Mouse (Mus musculus) brain, embryonic 14.5 days (tissue): ENCODE results near the gene Gm12695.

Experiments
- CTCF ChIP-seq: fragments of 200-500 bp; IDR thresholded peaks from 2 replicates; pipeline ENCODE4 v1.5.1; 2012; ENCODE audit warnings: inconsistent platforms, mild to moderate bottlenecking, moderate library complexity, borderline replicate concordance; ENCODE audit not compliant: insufficient read depth, insufficient read length; ENCODE audit errors: extremely low read depth
- POLR2A ChIP-seq: fragments of 200-500 bp; IDR thresholded peaks from 2 replicates; pipeline ENCODE4 v1.6.1; 2012; ENCODE audit warnings: mild to moderate bottlenecking, inconsistent platforms, borderline replicate concordance; ENCODE audit not compliant: poor library complexity, insufficient read depth, insufficient read length, severe bottlenecking; ENCODE audit errors: extremely low read depth

GRCm38 (mm10) chr4:96718503-96718902 is 66.5 kb downstream of the Gm12695 start:
- TF ChIP-seq CTCF (no peak), POLR2A (no peak)
